Mouse (Mus musculus): ENCODE measurements around the gene Fance. TPM values are rescaled to one million over a fixed set of nuclear protein-coding genes. Genes with fewer than 3 reads are reported as not detected.

The Fance gene
- total and polyA plus RNA-seq, 2 experiments = 6.4 to 9.1 TPM

DNA sequence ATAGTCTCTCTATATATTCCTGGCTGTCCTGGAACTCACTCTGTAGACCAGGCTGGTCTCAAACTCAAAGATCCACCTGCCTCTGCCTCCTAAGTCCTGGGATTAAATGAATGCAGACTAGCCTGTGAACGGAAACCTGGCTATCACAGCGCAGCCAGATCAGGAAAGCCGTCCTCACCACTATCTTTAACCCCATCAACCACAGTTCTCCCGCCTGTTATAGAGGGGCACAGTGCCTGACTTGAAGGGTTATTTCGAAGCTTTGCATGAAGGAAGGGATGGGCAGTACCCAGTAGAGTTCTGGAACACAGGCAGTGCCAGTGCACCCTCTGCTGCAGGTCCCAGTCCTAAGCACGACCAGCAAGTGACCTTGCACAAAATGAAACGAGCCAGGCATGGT, 22.0 kb upstream of the Fance start:
- DNase-seq (ENCODE audit: extremely low read depth, low read depth, low spot score) = no peak
- peaks cover 25% of the 10 kb centered on the region for H3K4me1 ChIP-seq (ENCODE audit: control insufficient read depth, insufficient read depth, low read length)
- H3K36me3 ChIP-seq (ENCODE audit: control insufficient read depth, insufficient read depth, low read length) = no peaks in the 10 kb centered on the region
- WGBS = 95% methylated on average over 7 of the region's 7 CpGs
- TF ChIP-seq CTCF (IDR thresholded peaks at IDR 0.05; ENCODE audit: low read depth, low read length) (no peak), POLR2A (IDR thresholded peaks at IDR 0.05; ENCODE audit: extremely low read depth, insufficient read depth, low read length) (no peak)
- no peak overlapping the region for H3K9ac ChIP-seq (ENCODE audit: low read depth, low read length)
- H3K27ac ChIP-seq (replicated peaks; ENCODE audit: insufficient read depth, low read depth, low read length) = no peak overlapping the region
- H3K79me2 ChIP-seq (ENCODE audit: control insufficient read depth, insufficient read depth, low read length) = no peaks in the 10 kb centered on the region
- no peak overlapping the region for H3K4me3 ChIP-seq (ENCODE audit: insufficient read depth, low read depth, low read length)
- H3K27me3 ChIP-seq (ENCODE audit: control insufficient read depth, insufficient read depth, low read length) = no peaks in the 10 kb centered on the region

DNA sequence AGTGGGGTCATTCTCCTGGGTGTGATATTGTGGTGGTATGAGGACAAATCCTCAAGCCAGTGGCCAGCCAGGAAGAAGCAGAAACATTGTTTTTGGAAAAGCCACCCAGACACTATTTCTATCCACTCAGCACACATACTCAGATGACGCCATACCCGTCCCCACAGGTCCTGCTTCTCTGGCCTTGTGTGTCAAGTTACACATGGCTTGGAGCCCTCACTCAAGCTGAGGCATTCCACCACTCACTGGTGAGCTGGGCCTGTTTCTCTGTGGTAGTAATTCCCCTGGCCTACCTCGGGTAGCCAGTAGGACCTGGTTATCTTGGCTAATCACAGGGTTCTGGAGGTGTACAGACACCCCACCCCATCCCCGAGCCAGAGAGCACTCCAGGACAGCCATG, 19.6 kb upstream of the Fance start:
- Histone ChIP-seq H3K4me1 (ENCODE audit: control insufficient read depth, insufficient read depth, low read length) (peaks cover 9% of the 10 kb centered on the region), H3K79me2 (ENCODE audit: control insufficient read depth, insufficient read depth, low read length) (no peaks in the 10 kb centered on the region), H3K27me3 (ENCODE audit: control insufficient read depth, insufficient read depth, low read length) (no peaks in the 10 kb centered on the region), H3K4me3 (ENCODE audit: insufficient read depth, low read depth, low read length) (no peak overlapping the region), H3K36me3 (ENCODE audit: control insufficient read depth, insufficient read depth, low read length) (no peaks in the 10 kb centered on the region; the same call in 1 of the 2 replicates), H3K27ac (replicated peaks; ENCODE audit: insufficient read depth, low read depth, low read length) (no peak overlapping the region), H3K9ac (ENCODE audit: low read depth, low read length) (no peak overlapping the region)
- no peak for TF ChIP-seq POLR2A (IDR thresholded peaks at IDR 0.05; ENCODE audit: extremely low read depth, insufficient read depth, low read length)
- no peak for TF ChIP-seq CTCF (IDR thresholded peaks at IDR 0.05; ENCODE audit: low read depth, low read length)
- WGBS = 80% methylated on average over 4 of the region's 4 CpGs
- no peak for DNase-seq (ENCODE audit: extremely low read depth, low read depth, low spot score)

DNA sequence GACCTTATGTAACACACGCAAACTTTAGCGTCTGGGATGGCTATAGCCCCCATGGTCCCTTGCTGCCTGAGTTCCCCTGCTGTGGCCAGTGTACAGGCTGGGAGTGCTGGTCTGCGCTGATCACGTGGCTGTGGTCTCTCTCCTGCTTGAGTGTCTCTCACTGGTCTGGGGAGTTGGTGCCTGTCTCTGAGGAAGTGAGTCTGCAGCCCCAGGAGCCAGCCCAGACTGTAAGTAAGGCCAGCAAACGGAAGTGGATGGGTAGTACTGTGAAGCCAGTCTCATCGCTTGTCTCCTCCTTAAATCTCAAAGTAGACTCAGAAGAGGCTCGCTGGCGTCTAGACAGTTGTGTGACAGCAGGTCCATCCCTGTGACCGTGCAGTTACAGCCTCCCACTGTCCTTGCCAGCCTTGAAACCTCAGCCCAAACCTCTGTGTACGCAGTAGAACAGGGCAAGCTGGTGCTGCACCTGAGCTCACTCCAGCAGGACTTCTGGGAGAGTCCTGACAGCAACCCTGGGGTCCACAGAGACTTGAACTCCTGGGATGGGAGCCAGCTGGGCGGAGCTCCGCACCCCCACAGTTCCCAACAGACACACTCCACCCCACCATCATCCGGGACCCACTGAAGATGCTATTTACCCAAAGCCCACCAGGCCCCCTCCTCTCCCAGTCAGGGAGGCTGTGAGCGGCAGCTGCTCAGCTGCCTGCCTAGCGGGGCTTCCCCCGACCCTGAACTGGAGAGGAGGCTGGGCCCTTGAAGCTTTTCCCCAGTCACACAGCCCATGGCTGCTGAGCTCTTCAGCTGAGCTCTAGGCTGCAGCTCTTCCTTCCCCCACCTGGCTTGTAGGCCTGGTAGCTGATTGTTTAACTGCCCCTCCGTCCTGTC, 18.6 kb upstream of the Fance start:
- WGBS = 83% methylated on average over 17 of the region's 17 CpGs
- H3K9ac ChIP-seq (ENCODE audit: low read depth, low read length) = no peak overlapping the region
- H3K27me3 ChIP-seq (ENCODE audit: control insufficient read depth, insufficient read depth, low read length) = no peaks in the 10 kb centered on the region
- no peak overlapping the region for H3K27ac ChIP-seq (replicated peaks; ENCODE audit: insufficient read depth, low read depth, low read length)
- H3K79me2 ChIP-seq (ENCODE audit: control insufficient read depth, insufficient read depth, low read length) = no peaks in the 10 kb centered on the region
- H3K4me1 ChIP-seq (ENCODE audit: control insufficient read depth, insufficient read depth, low read length) = peaks cover 9% of the 10 kb centered on the region
- TF ChIP-seq CTCF (IDR thresholded peaks at IDR 0.05; ENCODE audit: low read depth, low read length) (no peak), POLR2A (IDR thresholded peaks at IDR 0.05; ENCODE audit: extremely low read depth, insufficient read depth, low read length) (no peak)
- DNase-seq (ENCODE audit: extremely low read depth, low read depth, low spot score) = peak; percentile 26
- no peaks in the 10 kb centered on the region; the same call in 1 of the 2 replicates for H3K36me3 ChIP-seq (ENCODE audit: control insufficient read depth, insufficient read depth, low read length)
- H3K4me3 ChIP-seq (ENCODE audit: insufficient read depth, low read depth, low read length) = no peak overlapping the region

DNA sequence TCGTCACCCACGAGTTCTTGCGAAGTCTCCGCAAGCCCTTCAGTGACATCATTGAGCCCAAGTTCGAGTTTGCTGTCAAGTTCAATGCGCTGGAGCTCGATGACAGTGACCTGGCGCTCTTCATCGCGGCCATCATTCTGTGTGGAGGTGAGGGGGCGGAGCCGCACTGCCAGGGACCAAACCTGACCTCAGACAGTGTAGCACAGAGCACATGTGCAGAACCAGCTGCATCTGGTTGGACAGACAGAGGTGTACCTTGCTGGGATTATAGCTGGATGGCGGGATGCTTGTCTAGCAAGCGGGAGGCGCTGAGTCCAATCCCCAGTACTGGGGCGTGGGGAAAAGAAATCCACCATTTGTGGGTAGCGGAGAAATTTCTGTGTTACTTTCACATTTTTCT, 14.4 kb upstream of the Fance start:
- 74% methylated on average over 17 of the region's 17 CpGs for WGBS
- no peak overlapping the region for H3K9ac ChIP-seq (ENCODE audit: low read depth, low read length)
- H3K36me3 ChIP-seq (ENCODE audit: control insufficient read depth, insufficient read depth, low read length) = no peaks in the 10 kb centered on the region; the same call in 1 of the 2 replicates
- no peaks in the 10 kb centered on the region for H3K79me2 ChIP-seq (ENCODE audit: control insufficient read depth, insufficient read depth, low read length)
- no peaks in the 10 kb centered on the region for H3K27me3 ChIP-seq (ENCODE audit: control insufficient read depth, insufficient read depth, low read length)
- H3K4me1 ChIP-seq (ENCODE audit: control insufficient read depth, insufficient read depth, low read length) = no peaks in the 10 kb centered on the region
- H3K27ac ChIP-seq (replicated peaks; ENCODE audit: insufficient read depth, low read depth, low read length) = no peak overlapping the region
- H3K4me3 ChIP-seq (ENCODE audit: insufficient read depth, low read depth, low read length) = no peak overlapping the region
- TF ChIP-seq POLR2A (IDR thresholded peaks at IDR 0.05; ENCODE audit: extremely low read depth, insufficient read depth, low read length) = no peak
- no peak for TF ChIP-seq CTCF (IDR thresholded peaks at IDR 0.05; ENCODE audit: low read depth, low read length)
- DNase-seq (ENCODE audit: extremely low read depth, low read depth, low spot score) = no peak

DNA sequence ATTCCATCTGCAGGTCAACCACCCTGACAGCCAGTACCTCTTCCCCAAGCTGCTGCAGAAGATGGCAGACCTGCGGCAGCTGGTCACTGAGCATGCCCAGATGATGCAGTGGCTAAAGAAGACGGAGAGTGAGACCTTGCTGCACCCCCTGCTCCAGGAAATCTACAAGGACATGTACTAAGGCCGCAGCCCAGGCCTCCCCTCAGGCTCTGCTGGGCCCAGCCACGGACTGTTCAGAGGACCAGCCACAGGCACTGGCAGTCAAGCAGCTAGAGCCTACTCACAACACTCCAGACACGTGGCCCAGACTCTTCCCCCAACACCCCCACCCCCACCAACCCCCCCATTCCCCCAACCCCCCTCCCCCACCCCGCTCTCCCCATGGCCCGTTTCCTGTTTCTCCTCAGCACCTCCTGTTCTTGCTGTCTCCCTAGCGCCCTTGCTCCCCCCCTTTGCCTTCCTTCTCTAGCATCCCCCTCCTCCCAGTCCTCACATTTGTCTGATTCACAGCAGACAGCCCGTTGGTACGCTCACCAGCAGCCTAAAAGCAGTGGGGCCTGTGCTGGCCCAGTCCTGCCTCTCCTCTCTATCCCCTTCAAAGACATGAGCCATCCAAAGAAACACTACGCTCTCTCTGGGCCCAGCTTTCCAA, 13.5 kb upstream of the Fance start:
- no peak overlapping the region for H3K27ac ChIP-seq (replicated peaks; ENCODE audit: insufficient read depth, low read depth, low read length)
- no peaks in the 10 kb centered on the region for H3K27me3 ChIP-seq (ENCODE audit: control insufficient read depth, insufficient read depth, low read length)
- H3K79me2 ChIP-seq (ENCODE audit: control insufficient read depth, insufficient read depth, low read length) = no peaks in the 10 kb centered on the region
- no peaks in the 10 kb centered on the region; the same call in 1 of the 2 replicates for H3K36me3 ChIP-seq (ENCODE audit: control insufficient read depth, insufficient read depth, low read length)
- DNase-seq (ENCODE audit: extremely low read depth, low read depth, low spot score) = no peak
- no peak overlapping the region for H3K9ac ChIP-seq (ENCODE audit: low read depth, low read length)
- no peaks in the 10 kb centered on the region for H3K4me1 ChIP-seq (ENCODE audit: control insufficient read depth, insufficient read depth, low read length)
- 76% methylated on average over 11 of the region's 11 CpGs for WGBS
- H3K4me3 ChIP-seq (ENCODE audit: insufficient read depth, low read depth, low read length) = no peak overlapping the region
- TF ChIP-seq CTCF (IDR thresholded peaks at IDR 0.05; ENCODE audit: low read depth, low read length) = no peak
- TF ChIP-seq POLR2A (IDR thresholded peaks at IDR 0.05; ENCODE audit: extremely low read depth, insufficient read depth, low read length) = no peak

Data from liver, adult 2 months (tissue).